Mouse (Mus musculus): ENCODE data around the gene Ceacam19. TPM values are rescaled to one million over a fixed set of nuclear protein-coding genes. Genes with fewer than 3 reads are reported as not detected.
A peak's percentile ranks its signal among the peaks of the same experiment; 100 is the strongest.

Gene Ceacam19
- polyA plus RNA-seq, 1 experiment from 2014 or later: not detected

GRCm38 (mm10) chr7:19926849-19927480, 39.2 kb upstream of the Ceacam19 start:
- Histone ChIP-seq H3K4me1 (ENCODE audit: control insufficient read depth, insufficient read depth, low read length) (no peaks in the 10 kb centered on the region), H3K36me3 (ENCODE audit: control insufficient read depth, insufficient read depth, low read length) (no peaks in the 10 kb centered on the region), H3K27me3 (ENCODE audit: control insufficient read depth, insufficient read depth, low read length) (no peaks in the 10 kb centered on the region), H3K27ac (ENCODE audit: low read depth, low read length) (no peak overlapping the region), H3K9ac (ENCODE audit: low read depth, low read length) (no peak overlapping the region), H3K9me3 (replicated peaks; ENCODE audit: control insufficient read depth, low read length) (no peaks in the 10 kb centered on the region), H3K4me2 (no peak overlapping the region), H3K4me3 (ENCODE audit: low read depth, low read length) (no peak overlapping the region)
- 27% methylated on average over 2 of the region's 2 CpGs for WGBS (ENCODE audit: insufficient replicate concordance)
- ATAC-seq (replicated peaks; ENCODE audit: insufficient number of reproducible peaks, low FRiP score, low TSS enrichment): no peak

- no peaks in the 10 kb centered on the region for H3K9me3 ChIP-seq (replicated peaks; ENCODE audit: control insufficient read depth, low read length)
- no peak for ATAC-seq (replicated peaks; ENCODE audit: insufficient number of reproducible peaks, low FRiP score, low TSS enrichment)
- no peak overlapping the region for H3K4me2 ChIP-seq
- H3K27me3 ChIP-seq (ENCODE audit: control insufficient read depth, insufficient read depth, low read length): no peaks in the 10 kb centered on the region
- no peak overlapping the region for H3K9ac ChIP-seq (ENCODE audit: low read depth, low read length)
- 0 out of 2 replicates have a peak, but pooled peaks cover 2% of the 10 kb centered on the region for H3K4me1 ChIP-seq (ENCODE audit: control insufficient read depth, insufficient read depth, low read length)
- H3K36me3 ChIP-seq (ENCODE audit: control insufficient read depth, insufficient read depth, low read length): no peaks in the 10 kb centered on the region
- 75% methylated on average over 1 of the region's 1 CpGs for WGBS (ENCODE audit: insufficient replicate concordance)
- H3K4me3 ChIP-seq (ENCODE audit: low read depth, low read length): no peak overlapping the region
- H3K27ac ChIP-seq (ENCODE audit: low read depth, low read length): no peak overlapping the region
Measured at GRCm38 (mm10) chr7:19925376-19925775, 37.6 kb upstream of the Ceacam19 start.

GRCm38 (mm10) chr7:19923797-19924196, 36.0 kb upstream of the Ceacam19 start:
- no peak overlapping the region for H3K27ac ChIP-seq (ENCODE audit: low read depth, low read length)
- peak overlapping the region; percentile 47 for H3K4me2 ChIP-seq
- ATAC-seq (replicated peaks; ENCODE audit: insufficient number of reproducible peaks, low FRiP score, low TSS enrichment): no peak
- H3K4me1 ChIP-seq (ENCODE audit: control insufficient read depth, insufficient read depth, low read length): 0 out of 2 replicates have a peak, but pooled peaks cover 6% of the 10 kb centered on the region
- no peak overlapping the region for H3K4me3 ChIP-seq (ENCODE audit: low read depth, low read length)
- WGBS (ENCODE audit: insufficient replicate concordance): 8% methylated on average over 10 of the region's 15 CpGs
- H3K36me3 ChIP-seq (ENCODE audit: control insufficient read depth, insufficient read depth, low read length): no peaks in the 10 kb centered on the region
- no peak overlapping the region for H3K9ac ChIP-seq (ENCODE audit: low read depth, low read length)
- H3K9me3 ChIP-seq (replicated peaks; ENCODE audit: control insufficient read depth, low read length): no peaks in the 10 kb centered on the region
- H3K27me3 ChIP-seq (ENCODE audit: control insufficient read depth, insufficient read depth, low read length): no peaks in the 10 kb centered on the region

DNA sequence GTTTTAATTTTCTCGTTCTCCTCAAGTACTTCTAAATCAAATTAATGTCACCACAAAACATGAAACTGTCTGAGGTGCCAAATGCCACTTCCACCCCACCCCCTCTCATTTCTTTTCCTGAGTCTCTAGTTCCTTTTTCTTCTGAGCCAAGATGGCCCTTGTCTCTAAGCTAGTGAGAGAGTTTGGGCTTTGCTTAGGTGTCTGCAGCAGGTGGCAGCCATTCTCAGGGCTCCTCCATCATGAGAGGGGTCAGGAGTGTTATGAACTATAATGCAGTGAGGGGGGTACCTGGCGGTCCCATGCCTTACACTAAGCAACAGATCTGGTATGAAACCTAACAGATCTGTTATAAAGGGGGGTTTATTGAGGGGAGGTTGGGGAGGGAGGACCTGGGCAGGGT, 35.6 kb upstream of the Ceacam19 start:
- Histone ChIP-seq H3K4me3 (ENCODE audit: low read depth, low read length) (no peak overlapping the region), H3K9me3 (replicated peaks; ENCODE audit: control insufficient read depth, low read length) (no peaks in the 10 kb centered on the region), H3K4me1 (ENCODE audit: control insufficient read depth, insufficient read depth, low read length) (0 out of 2 replicates have a peak, but pooled peaks cover 6% of the 10 kb centered on the region), H3K27ac (ENCODE audit: low read depth, low read length) (no peak overlapping the region), H3K27me3 (ENCODE audit: control insufficient read depth, insufficient read depth, low read length) (no peaks in the 10 kb centered on the region), H3K9ac (ENCODE audit: low read depth, low read length) (no peak overlapping the region), H3K36me3 (ENCODE audit: control insufficient read depth, insufficient read depth, low read length) (no peaks in the 10 kb centered on the region), H3K4me2 (no peak overlapping the region)
- 40% methylated on average over 2 of the region's 2 CpGs for WGBS (ENCODE audit: insufficient replicate concordance)
- no peak for ATAC-seq (replicated peaks; ENCODE audit: insufficient number of reproducible peaks, low FRiP score, low TSS enrichment)

DNA sequence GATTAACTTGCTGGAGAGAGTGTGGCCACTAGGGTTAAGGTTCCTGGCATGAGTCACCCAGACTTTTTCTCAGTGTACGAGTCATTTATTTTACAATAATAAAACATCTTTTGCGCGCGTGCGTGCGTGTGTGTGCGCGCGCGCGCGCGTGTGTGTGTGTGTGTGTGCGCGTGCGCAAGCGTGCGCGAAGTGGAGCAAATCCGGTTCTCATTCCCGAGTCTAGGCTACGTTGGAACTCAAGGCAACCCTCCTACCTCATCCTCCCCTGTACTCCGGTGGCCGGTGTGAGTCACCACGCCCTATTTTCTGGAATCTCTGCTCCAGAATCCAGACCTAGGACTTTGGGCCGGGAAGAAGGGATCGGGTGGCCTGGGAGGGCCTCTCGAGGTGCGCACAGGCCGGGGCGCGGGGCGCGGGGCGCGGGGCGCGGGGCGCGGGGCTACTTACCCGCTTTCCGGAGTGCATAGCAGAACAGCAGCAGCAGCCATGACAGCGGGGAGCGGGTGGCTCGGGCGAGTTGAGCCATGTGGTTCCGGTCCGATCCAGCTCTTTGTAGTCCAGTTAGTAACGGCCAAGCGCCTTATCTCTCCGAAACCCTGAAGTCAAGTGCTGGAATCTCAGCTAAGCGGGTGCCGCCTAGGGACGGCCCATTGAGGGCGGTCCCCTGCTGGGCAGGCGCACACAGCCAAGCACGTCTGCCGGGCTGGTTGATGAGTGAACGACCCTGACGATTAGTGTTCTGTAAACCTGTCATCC, 32.9 kb upstream of the Ceacam19 start, which contains the start of gene Pvr:
TSS of gene Pvr (minus strand) at position 655 of the 756 bp plus-strand sequence.
- Histone ChIP-seq H3K9me3 (replicated peaks; ENCODE audit: control insufficient read depth, low read length) (no peaks in the 10 kb centered on the region), H3K4me1 (ENCODE audit: control insufficient read depth, insufficient read depth, low read length) (0 out of 2 replicates have a peak, but pooled peaks cover 6% of the 10 kb centered on the region), H3K4me3 (ENCODE audit: low read depth, low read length) (peak within 1 kb of the TSS; percentile 86), H3K27me3 (ENCODE audit: control insufficient read depth, insufficient read depth, low read length) (no peaks in the 10 kb centered on the region), H3K27ac (ENCODE audit: low read depth, low read length) (peak within 1 kb of the TSS; percentile 85), H3K9ac (ENCODE audit: low read depth, low read length) (peak within 1 kb of the TSS; percentile 87), H3K36me3 (ENCODE audit: control insufficient read depth, insufficient read depth, low read length) (peaks cover 10% of the 10 kb centered on the region), H3K4me2 (peak within 1 kb of the TSS; percentile 66)
- peak; percentile 83 for ATAC-seq (replicated peaks; ENCODE audit: insufficient number of reproducible peaks, low FRiP score, low TSS enrichment)
- under 1% methylated on average over 59 of the region's 60 CpGs for WGBS (ENCODE audit: insufficient replicate concordance)

DNA sequence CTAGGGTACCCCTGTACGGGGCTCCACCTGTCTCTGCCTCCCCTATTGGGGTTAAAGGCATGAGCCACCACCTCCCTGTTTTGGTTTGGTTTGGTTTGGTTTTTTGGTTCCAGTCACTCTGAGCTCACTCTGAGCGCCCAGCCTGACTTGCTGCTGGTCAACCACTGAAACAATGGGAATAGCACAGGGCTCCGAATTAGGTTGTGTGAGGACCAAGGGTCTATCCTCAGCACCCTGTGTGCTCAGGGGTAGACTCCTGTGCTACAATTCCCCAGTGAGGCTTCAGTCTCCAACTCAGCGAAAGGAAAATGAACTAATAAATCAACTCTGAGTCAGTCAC, 32.4 kb upstream of the Ceacam19 start:
- 26% methylated on average over 4 of the region's 4 CpGs for WGBS (ENCODE audit: insufficient replicate concordance)
- Histone ChIP-seq H3K4me2 (peak overlapping the region; percentile 66), H3K27me3 (ENCODE audit: control insufficient read depth, insufficient read depth, low read length) (no peaks in the 10 kb centered on the region), H3K27ac (ENCODE audit: low read depth, low read length) (peak overlapping the region; percentile 85), H3K9ac (ENCODE audit: low read depth, low read length) (peak overlapping the region; percentile 87), H3K4me3 (ENCODE audit: low read depth, low read length) (peak overlapping the region; percentile 86), H3K9me3 (replicated peaks; ENCODE audit: control insufficient read depth, low read length) (no peaks in the 10 kb centered on the region), H3K36me3 (ENCODE audit: control insufficient read depth, insufficient read depth, low read length) (peaks cover 13% of the 10 kb centered on the region), H3K4me1 (ENCODE audit: control insufficient read depth, insufficient read depth, low read length) (0 out of 2 replicates have a peak, but pooled peaks cover 6% of the 10 kb centered on the region)
- 0 out of 2 replicates have a peak, but pooled peaks have one; percentile 2 for ATAC-seq (replicated peaks; ENCODE audit: insufficient number of reproducible peaks, low FRiP score, low TSS enrichment)

GRCm38 (mm10) chr7:19914558-19914957, 26.8 kb upstream of the Ceacam19 start:
- ATAC-seq (replicated peaks; ENCODE audit: insufficient number of reproducible peaks, low FRiP score, low TSS enrichment): no peak
- no peak overlapping the region for H3K27ac ChIP-seq (ENCODE audit: low read depth, low read length)
- peaks cover 24% of the 10 kb centered on the region for H3K36me3 ChIP-seq (ENCODE audit: control insufficient read depth, insufficient read depth, low read length)
- no peak overlapping the region for H3K4me3 ChIP-seq (ENCODE audit: low read depth, low read length)
- 82% methylated on average over 7 of the region's 7 CpGs for WGBS (ENCODE audit: insufficient replicate concordance)
- H3K4me2 ChIP-seq: no peak overlapping the region
- H3K4me1 ChIP-seq (ENCODE audit: control insufficient read depth, insufficient read depth, low read length): no peaks in the 10 kb centered on the region
- no peaks in the 10 kb centered on the region for H3K27me3 ChIP-seq (ENCODE audit: control insufficient read depth, insufficient read depth, low read length)
- H3K9me3 ChIP-seq (replicated peaks; ENCODE audit: control insufficient read depth, low read length): no peaks in the 10 kb centered on the region
- H3K9ac ChIP-seq (ENCODE audit: low read depth, low read length): no peak overlapping the region

- whole genome bisulfite sequencing (ENCODE audit: insufficient replicate concordance): 86% methylated on average over 23 of the region's 23 CpGs
- Histone ChIP-seq H3K9ac (ENCODE audit: low read depth, low read length) (no peak overlapping the region), H3K27ac (ENCODE audit: low read depth, low read length) (no peak overlapping the region), H3K4me2 (no peak overlapping the region), H3K4me1 (ENCODE audit: control insufficient read depth, insufficient read depth, low read length) (no peaks in the 10 kb centered on the region), H3K36me3 (ENCODE audit: control insufficient read depth, insufficient read depth, low read length) (peaks cover 37% of the 10 kb centered on the region), H3K9me3 (replicated peaks; ENCODE audit: control insufficient read depth, low read length) (no peaks in the 10 kb centered on the region), H3K4me3 (ENCODE audit: low read depth, low read length) (no peak overlapping the region), H3K27me3 (ENCODE audit: control insufficient read depth, insufficient read depth, low read length) (no peaks in the 10 kb centered on the region)
- no peak for ATAC-seq (replicated peaks; ENCODE audit: insufficient number of reproducible peaks, low FRiP score, low TSS enrichment)
Measured at GRCm38 (mm10) chr7:19911695-19912524, 24.1 kb upstream of the Ceacam19 start.
